Mouse (Mus musculus): ENCODE measurements around the gene Thrap3.
A peak's percentile ranks its signal among the peaks of the same experiment; 100 is the strongest.

- TF ChIP-seq CTCF (IDR thresholded peaks at IDR 0.05), result no peak
- 0 out of 2 replicates have a peak, but pooled peaks have one; percentile 23 for TF ChIP-seq POLR2A (IDR thresholded peaks at IDR 0.05; ENCODE audit: insufficient read depth, low read depth, low read length)
Observed at GRCm38 (mm10) chr4:126242510-126242909, 40.0 kb upstream of the Thrap3 start.
